Mouse (Mus musculus) c-Kit-positive CD71-positive TER-119-negative erythroid progenitor cells, embryonic 14.5 days (primary cell): ENCODE results near the gene Glmn.

Experiments used
- DNase-seq: peaks from one replicate; pipeline ENCODE4 v3.0.0-alpha.2; 2013; ENCODE audit warnings: low read depth

Gene Glmn

GRCm38 (mm10) chr5:107597301-107598077 is at the start of gene Glmn, which contains the start of gene Rpap2:
TSS of gene Glmn (minus strand) at chr5:107597888.
TSS of gene Rpap2 (plus strand) at chr5:107597373.
- DNase-seq: peak; percentile 54

GRCm38 (mm10) chr5:107645935-107646334 is 48.2 kb upstream of the Glmn start:
- DNase-seq: no peak

- peak; percentile 42 for DNase-seq
Measured at GRCm38 (mm10) chr5:107644595-107644994, 46.9 kb upstream of the Glmn start.

GRCm38 (mm10) chr5:107638366-107638765 is 40.7 kb upstream of the Glmn start:
- DNase-seq: no peak

GRCm38 (mm10) chr5:107637106-107637505 is 39.4 kb upstream of the Glmn start:
- no peak for DNase-seq

- DNase-seq: no peak
Measured at GRCm38 (mm10) chr5:107633651-107634050, 36.0 kb upstream of the Glmn start.

- no peak for DNase-seq
Measured at GRCm38 (mm10) chr5:107621327-107621726, 23.6 kb upstream of the Glmn start.

- no peak for DNase-seq
Measured at GRCm38 (mm10) chr5:107617986-107618385, 20.3 kb upstream of the Glmn start.

- peak; percentile 50 for DNase-seq
Measured at GRCm38 (mm10) chr5:107611224-107611623, 13.5 kb upstream of the Glmn start.

- DNase-seq: no peak
Measured at GRCm38 (mm10) chr5:107598380-107598779, 692 bp upstream of the Glmn start.

GRCm38 (mm10) chr5:107569148-107569547 is 28.5 kb downstream of the Glmn start:
- DNase-seq: no peak

GRCm38 (mm10) chr5:107556969-107557368 is 40.7 kb downstream of the Glmn start:
- no peak for DNase-seq

- DNase-seq: no peak
Measured at GRCm38 (mm10) chr5:107554336-107554735, 43.4 kb downstream of the Glmn start.

GRCm38 (mm10) chr5:107548444-107548843 is 49.2 kb downstream of the Glmn start:
- peak; percentile 20 for DNase-seq

GRCm38 (mm10) chr5:107547955-107548354 is 49.7 kb downstream of the Glmn start:
- peak; percentile 51 for DNase-seq

GRCm38 (mm10) chr5:107545927-107546326 is 51.8 kb downstream of the Glmn start:
- no peak for DNase-seq

GRCm38 (mm10) chr5:107541696-107542095 is 56.0 kb downstream of the Glmn start:
- no peak for DNase-seq

GRCm38 (mm10) chr5:107534581-107534980 is 63.1 kb downstream of the Glmn start, which contains the start of gene 1700028K03Rik:
TSS of gene 1700028K03Rik (plus strand) at chr5:107534709.
- no peak for DNase-seq

- DNase-seq: no peak
Measured at GRCm38 (mm10) chr5:107533590-107533989, 64.1 kb downstream of the Glmn start.

- no peak for DNase-seq
Measured at GRCm38 (mm10) chr5:107528856-107529255, 68.8 kb downstream of the Glmn start.

GRCm38 (mm10) chr5:107524281-107524680 is 73.4 kb downstream of the Glmn start:
- DNase-seq: no peak

GRCm38 (mm10) chr5:107521897-107522296 is 75.8 kb downstream of the Glmn start:
- no peak for DNase-seq

- DNase-seq: no peak
Measured at GRCm38 (mm10) chr5:107521386-107521785, 76.3 kb downstream of the Glmn start.

GRCm38 (mm10) chr5:107518602-107519001 is 79.1 kb downstream of the Glmn start:
- DNase-seq: no peak
